Mouse (Mus musculus): ENCODE results near the gene Spsb3. TPM values are rescaled to one million over a fixed set of nuclear protein-coding genes. Genes with fewer than 3 reads are reported as not detected.

Spsb3 gene
- polyA plus RNA-seq, 2 experiments = 28.4 to 37.5 TPM

DNA sequence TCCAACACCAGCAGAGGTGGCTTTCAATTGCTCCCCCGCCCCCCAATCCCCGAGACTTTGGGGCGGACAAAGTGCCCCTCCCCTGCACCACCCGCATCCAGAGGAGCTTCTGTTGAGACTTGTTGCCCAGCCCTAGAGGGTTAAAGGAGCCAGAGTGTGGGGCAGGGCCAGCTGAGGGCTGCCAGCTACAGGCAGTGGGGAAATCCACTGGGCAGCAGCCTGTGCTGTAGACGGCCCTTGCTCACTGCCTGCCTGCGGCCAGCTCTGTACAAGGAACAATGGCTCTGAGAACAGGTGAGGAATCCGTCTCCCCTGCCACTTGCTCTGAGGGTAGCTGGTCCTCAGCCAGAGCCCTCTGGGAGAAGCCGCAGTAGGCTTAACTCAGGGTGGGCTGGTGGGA lies 7.9 kb upstream of the Spsb3 start:
- no peak for DNase-seq (ENCODE audit: low read depth in 3 of 3, low spot score in 3 of 3)
- Histone ChIP-seq H3K27me3 (ENCODE audit: control insufficient read depth, insufficient read depth, low read length) (no peaks in the 10 kb centered on the region), H3K4me2 (ENCODE audit: low read depth) (peak overlapping the region; percentile 13; the same call in 1 of the 2 replicates), H3K36me3 (replicated peaks; ENCODE audit: control insufficient read depth, insufficient read depth, low read depth) (peaks cover 10% of the 10 kb centered on the region), H3K4me1 (replicated peaks; ENCODE audit: control insufficient read depth in 2 of 2, insufficient read depth in 2 of 2, low read length in 1 of 2) (no peaks in the 10 kb centered on the region), H3K4me3 (ENCODE audit: insufficient read depth in 1 of 2, low read depth in 2 of 2, low read length in 2 of 2) (no peak overlapping the region), H3K27ac (no peak overlapping the region), H3K9me3 (ENCODE audit: control insufficient read depth, low read length) (no peaks in the 10 kb centered on the region), H3K9ac (replicated peaks) (no peak overlapping the region)
- WGBS (ENCODE audit: insufficient replicate concordance) = 65% methylated on average over 8 of the region's 8 CpGs
- TF ChIP-seq EP300 (IDR thresholded peaks at IDR 0.05; ENCODE audit: low read depth) (no peak), CTCF (IDR thresholded peaks at IDR 0.05; ENCODE audit: low read depth) (no peak)
- no peak for ATAC-seq (ENCODE audit: insufficient read depth)

- DNase-seq (ENCODE audit: low read depth in 3 of 3, low spot score in 3 of 3) (no peak), ATAC-seq (ENCODE audit: insufficient read depth) (no peak)
- no peak overlapping the region for H3K4me3 ChIP-seq (ENCODE audit: insufficient read depth in 1 of 2, low read depth in 2 of 2, low read length in 2 of 2)
- no peaks in the 10 kb centered on the region for H3K9me3 ChIP-seq (ENCODE audit: control insufficient read depth, low read length)
- peaks cover 24% of the 10 kb centered on the region for H3K36me3 ChIP-seq (replicated peaks; ENCODE audit: control insufficient read depth, insufficient read depth, low read depth)
- peak; percentile 84 for TF ChIP-seq CTCF (IDR thresholded peaks at IDR 0.05; ENCODE audit: low read depth)
- no peak for TF ChIP-seq EP300 (IDR thresholded peaks at IDR 0.05; ENCODE audit: low read depth)
- no peak overlapping the region for H3K4me2 ChIP-seq (ENCODE audit: low read depth)
- 47% methylated on average over 7 of the region's 7 CpGs for WGBS (ENCODE audit: insufficient replicate concordance)
- H3K27ac ChIP-seq = no peak overlapping the region
- no peak overlapping the region for H3K9ac ChIP-seq (replicated peaks)
- H3K4me1 ChIP-seq (replicated peaks; ENCODE audit: control insufficient read depth in 2 of 2, insufficient read depth in 2 of 2, low read length in 1 of 2) = peaks cover 2 to 10% of the 10 kb centered on the region in 2 experiments; a peak in 2 of 4 replicates
- no peaks in the 10 kb centered on the region for H3K27me3 ChIP-seq (ENCODE audit: control insufficient read depth, insufficient read depth, low read length)
Measured at GRCm38 (mm10) chr17:24881738-24882440, 4.6 kb upstream of the Spsb3 start.

GRCm38 (mm10) chr17:24884391-24884790 lies 2.1 kb upstream of the Spsb3 start:
- 0 out of 4 replicates have a peak overlapping the region, but pooled peaks have one; percentile 96 to 97 for H3K4me3 ChIP-seq (ENCODE audit: insufficient read depth in 1 of 2, low read depth in 2 of 2, low read length in 2 of 2)
- DNase-seq (ENCODE audit: low read depth in 3 of 3, low spot score in 3 of 3) (no peak), ATAC-seq (ENCODE audit: insufficient read depth) (no peak)
- no peak overlapping the region for H3K27ac ChIP-seq
- WGBS (ENCODE audit: insufficient replicate concordance) = 72% methylated on average over 6 of the region's 6 CpGs
- no peaks in the 10 kb centered on the region for H3K9me3 ChIP-seq (ENCODE audit: control insufficient read depth, low read length)
- TF ChIP-seq CTCF (IDR thresholded peaks at IDR 0.05; ENCODE audit: low read depth) (no peak), EP300 (IDR thresholded peaks at IDR 0.05; ENCODE audit: low read depth) (no peak)
- peaks cover 14 to 19% of the 10 kb centered on the region in 2 experiments for H3K4me1 ChIP-seq (replicated peaks; ENCODE audit: control insufficient read depth in 2 of 2, insufficient read depth in 2 of 2, low read length in 1 of 2)
- H3K36me3 ChIP-seq (replicated peaks; ENCODE audit: control insufficient read depth, insufficient read depth, low read depth) = peaks cover 36% of the 10 kb centered on the region
- peak overlapping the region; percentile 81; the same call in 1 of the 2 replicates for H3K9ac ChIP-seq (replicated peaks)
- no peaks in the 10 kb centered on the region for H3K27me3 ChIP-seq (ENCODE audit: control insufficient read depth, insufficient read depth, low read length)
- peak overlapping the region; percentile 99; the same call in 1 of the 2 replicates for H3K4me2 ChIP-seq (ENCODE audit: low read depth)

DNA sequence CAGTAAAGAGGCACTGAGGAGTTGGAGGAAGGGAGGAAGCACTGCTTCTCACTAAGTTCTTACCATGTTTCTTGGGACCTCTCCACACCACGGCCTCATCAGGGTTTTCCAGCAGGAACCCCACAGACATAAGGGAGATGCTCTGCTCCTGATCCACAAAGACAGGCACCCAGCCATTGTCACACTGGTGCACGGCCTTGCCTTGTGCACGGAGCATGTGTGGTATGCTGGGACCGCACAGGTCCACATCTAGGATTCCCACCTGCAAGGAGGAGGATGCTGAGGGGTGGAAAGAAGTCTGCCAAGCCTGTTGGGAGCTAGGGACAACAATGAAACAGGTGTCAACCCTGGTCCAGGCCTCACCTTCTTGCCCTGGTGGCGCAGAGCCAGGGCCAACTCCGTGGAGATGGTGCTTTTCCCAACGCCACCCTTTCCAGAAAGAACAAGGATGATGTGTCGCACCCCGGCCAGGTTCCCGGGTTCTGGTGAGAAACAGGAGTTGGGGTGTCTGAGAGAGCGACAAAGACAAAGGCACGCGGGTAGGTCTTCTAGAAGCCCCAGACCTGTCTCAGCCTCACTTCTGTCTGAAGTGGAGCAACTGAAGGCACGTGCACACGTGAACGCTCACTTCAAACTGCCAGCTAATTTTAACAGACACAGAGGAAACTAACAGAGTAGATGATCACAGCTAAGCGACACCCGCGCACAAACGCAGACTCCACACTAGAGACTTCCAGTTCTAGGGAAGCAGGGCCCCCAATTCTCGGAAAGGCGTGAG lies 898 bp upstream of the Spsb3 start:
- peak overlapping the region; percentile 40 for H3K27ac ChIP-seq
- peak overlapping the region; percentile 81 for H3K9ac ChIP-seq (replicated peaks)
- WGBS (ENCODE audit: insufficient replicate concordance) = 20% methylated on average over 22 of the region's 22 CpGs
- H3K27me3 ChIP-seq (ENCODE audit: control insufficient read depth, insufficient read depth, low read length) = no peaks in the 10 kb centered on the region
- TF ChIP-seq EP300 (IDR thresholded peaks at IDR 0.05; ENCODE audit: low read depth) (no peak), CTCF (IDR thresholded peaks at IDR 0.05; ENCODE audit: low read depth) (no peak)
- peak overlapping the region; percentile 96 to 97 for H3K4me3 ChIP-seq (ENCODE audit: insufficient read depth in 1 of 2, low read depth in 2 of 2, low read length in 2 of 2)
- H3K4me1 ChIP-seq (replicated peaks; ENCODE audit: control insufficient read depth in 2 of 2, insufficient read depth in 2 of 2, low read length in 1 of 2) = peaks cover 14 to 19% of the 10 kb centered on the region in 2 experiments
- H3K9me3 ChIP-seq (ENCODE audit: control insufficient read depth, low read length) = no peaks in the 10 kb centered on the region
- DNase-seq (ENCODE audit: low read depth in 3 of 3, low spot score in 3 of 3) (no peak), ATAC-seq (ENCODE audit: insufficient read depth) (no peak)
- H3K36me3 ChIP-seq (replicated peaks; ENCODE audit: control insufficient read depth, insufficient read depth, low read depth) = peaks cover 47% of the 10 kb centered on the region
- H3K4me2 ChIP-seq (ENCODE audit: low read depth) = peak overlapping the region; percentile 99

GRCm38 (mm10) chr17:24886932-24887271 lies 459 bp downstream of the Spsb3 start:
- H3K36me3 ChIP-seq (replicated peaks; ENCODE audit: control insufficient read depth, insufficient read depth, low read depth) = peaks cover 61% of the 10 kb centered on the region
- H3K4me3 ChIP-seq (ENCODE audit: insufficient read depth in 1 of 2, low read depth in 2 of 2, low read length in 2 of 2) = peak overlapping the region; percentile 85 to 96
- DNase-seq (ENCODE audit: low read depth in 3 of 3, low spot score in 3 of 3) (no peak), ATAC-seq (ENCODE audit: insufficient read depth) (peak; percentile 50)
- peaks cover 14 to 19% of the 10 kb centered on the region in 2 experiments for H3K4me1 ChIP-seq (replicated peaks; ENCODE audit: control insufficient read depth in 2 of 2, insufficient read depth in 2 of 2, low read length in 1 of 2)
- no peak for TF ChIP-seq CTCF (IDR thresholded peaks at IDR 0.05; ENCODE audit: low read depth)
- TF ChIP-seq EP300 (IDR thresholded peaks at IDR 0.05; ENCODE audit: low read depth) = no peak
- H3K4me2 ChIP-seq (ENCODE audit: low read depth) = peak overlapping the region; percentile 89
- WGBS (ENCODE audit: insufficient replicate concordance) = under 1% methylated on average over 18 of the region's 18 CpGs
- peak overlapping the region; percentile 81 for H3K9ac ChIP-seq (replicated peaks)
- peak overlapping the region; percentile 52 for H3K27ac ChIP-seq
- H3K27me3 ChIP-seq (ENCODE audit: control insufficient read depth, insufficient read depth, low read length) = no peaks in the 10 kb centered on the region
- H3K9me3 ChIP-seq (ENCODE audit: control insufficient read depth, low read length) = no peaks in the 10 kb centered on the region
